Mouse (Mus musculus) olfactory bulb, adult 2 months (tissue): ENCODE measurements around the gene Tmem107. TPM values are rescaled to one million over a fixed set of nuclear protein-coding genes. Genes with fewer than 3 reads are reported as not detected.

Experiments used
- H3K27ac ChIP-seq: fragments of 200-500 bp; 2 replicates; pipeline ENCODE4 v1.5.1; 2012; ENCODE audit warnings: low read depth, low read length; ENCODE audit not compliant: insufficient read depth
- H3K4me1 ChIP-seq: fragments of 200-500 bp; 2 replicates; pipeline ENCODE4 v1.6.1; 2012; ENCODE audit warnings: low read length; ENCODE audit not compliant: control insufficient read depth, insufficient read depth
- H3K4me3 ChIP-seq: fragments of 200-500 bp; 2 replicates; pipeline ENCODE4 v1.5.1; 2012; ENCODE audit warnings: mild to moderate bottlenecking, low read depth, low read length, moderate library complexity; ENCODE audit not compliant: insufficient read depth
- CTCF ChIP-seq: fragments of 200-500 bp; IDR thresholded peaks from 2 replicates; pipeline ENCODE4 v1.5.1; 2012; ENCODE audit warnings: low read depth, mild to moderate bottlenecking, low read length, moderate library complexity; ENCODE audit not compliant: insufficient read depth
- POLR2A ChIP-seq: fragments of 200-500 bp; IDR thresholded peaks from 2 replicates; pipeline ENCODE4 v1.6.1; 2012; ENCODE audit warnings: mild to moderate bottlenecking, low read depth, low read length, moderate library complexity; ENCODE audit not compliant: insufficient read depth
- WGBS: fragments of 180-500 bp; shearing (Covaris S2); methylation state at CpG from one replicate; pipeline ENCODE4 v1.1.7; 2018; 5-methylcytosine and 5-hydroxymethylcytosine counted together
- polyA plus RNA-seq: library from polyadenylated mRNA; stranded (reverse); fragments of >200 nt; gene quantifications from 2 replicates; pipeline ENCODE4 v1.2.4, GENCODE M21; 2012; ENCODE audit warnings: low replicate concordance; ENCODE audit not compliant: missing spikeins, insufficient read depth, insufficient read length

Tmem107 gene
- polyA plus RNA-seq, 1 experiment = not detected

- no peaks in the 10 kb centered on the region for H3K4me1 ChIP-seq
- H3K4me3 ChIP-seq = no peak overlapping the region
- TF ChIP-seq POLR2A (no peak), CTCF (no peak)
- 82% methylated on average over 3 of the region's 3 CpGs for WGBS
- no peak overlapping the region for H3K27ac ChIP-seq
Measured at GRCm38 (mm10) chr11:69053848-69054247, 16.8 kb upstream of the Tmem107 start.

DNA sequence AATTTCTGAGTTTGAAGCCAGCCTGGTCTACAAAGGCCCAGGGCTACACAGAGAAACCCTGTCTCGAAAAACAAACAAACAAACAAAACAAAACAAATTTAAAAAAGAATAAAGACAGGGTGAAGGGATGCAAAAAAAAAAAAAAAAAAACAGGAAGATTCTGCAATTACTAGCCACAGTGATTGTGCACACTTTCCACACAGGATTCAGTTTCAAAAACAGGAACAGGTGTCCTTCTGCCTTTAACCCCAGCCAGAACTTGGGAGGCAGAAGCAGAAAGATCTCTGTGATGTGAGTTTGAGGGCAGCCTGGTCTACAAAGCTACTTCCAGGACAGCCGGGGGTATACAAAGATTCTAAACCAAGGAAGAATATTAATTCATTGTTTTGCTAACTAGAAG is 12.3 kb upstream of the Tmem107 start:
- H3K27ac ChIP-seq = peak overlapping the region; percentile 88
- H3K4me1 ChIP-seq = peaks cover 11% of the 10 kb centered on the region
- H3K4me3 ChIP-seq = peak overlapping the region; percentile 86
- 54% methylated on average over 2 of the region's 2 CpGs for WGBS
- TF ChIP-seq POLR2A = no peak

DNA sequence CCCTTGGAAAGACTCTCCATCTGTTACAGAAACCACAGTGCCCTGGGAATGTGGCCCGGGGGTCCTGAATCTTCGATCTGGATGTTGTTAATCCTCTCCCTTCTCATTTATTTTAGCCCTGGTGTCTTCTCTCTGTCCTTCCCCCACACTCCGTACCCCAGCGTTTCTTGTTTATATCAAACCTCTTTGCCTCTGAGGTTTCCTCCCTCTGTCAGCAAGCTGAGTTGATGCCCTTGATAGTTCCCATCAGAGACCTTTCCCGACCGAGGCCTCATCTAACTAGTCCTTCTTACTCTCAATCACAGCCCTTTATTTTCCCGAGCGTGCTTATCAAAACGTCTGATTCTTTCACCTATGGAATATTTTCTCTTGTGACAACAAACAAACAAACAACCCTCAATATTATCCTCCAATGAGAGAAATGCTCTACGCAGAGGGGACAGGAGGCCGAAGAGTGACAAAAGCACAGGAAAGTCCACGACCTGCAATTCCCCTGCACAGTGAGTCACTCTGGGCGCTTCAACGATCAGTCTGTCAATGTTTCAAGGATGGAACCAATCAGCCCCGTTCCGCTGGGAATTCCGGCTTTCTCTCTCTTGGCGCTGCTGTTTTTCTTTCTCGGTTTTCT is 11.8 kb upstream of the Tmem107 start:
- no peak for TF ChIP-seq CTCF
- TF ChIP-seq POLR2A = no peak
- 1% methylated on average over 19 of the region's 19 CpGs for WGBS
- H3K4me3 ChIP-seq = peak overlapping the region; percentile 86
- H3K4me1 ChIP-seq = peaks cover 12% of the 10 kb centered on the region
- peak overlapping the region; percentile 88 for H3K27ac ChIP-seq

DNA sequence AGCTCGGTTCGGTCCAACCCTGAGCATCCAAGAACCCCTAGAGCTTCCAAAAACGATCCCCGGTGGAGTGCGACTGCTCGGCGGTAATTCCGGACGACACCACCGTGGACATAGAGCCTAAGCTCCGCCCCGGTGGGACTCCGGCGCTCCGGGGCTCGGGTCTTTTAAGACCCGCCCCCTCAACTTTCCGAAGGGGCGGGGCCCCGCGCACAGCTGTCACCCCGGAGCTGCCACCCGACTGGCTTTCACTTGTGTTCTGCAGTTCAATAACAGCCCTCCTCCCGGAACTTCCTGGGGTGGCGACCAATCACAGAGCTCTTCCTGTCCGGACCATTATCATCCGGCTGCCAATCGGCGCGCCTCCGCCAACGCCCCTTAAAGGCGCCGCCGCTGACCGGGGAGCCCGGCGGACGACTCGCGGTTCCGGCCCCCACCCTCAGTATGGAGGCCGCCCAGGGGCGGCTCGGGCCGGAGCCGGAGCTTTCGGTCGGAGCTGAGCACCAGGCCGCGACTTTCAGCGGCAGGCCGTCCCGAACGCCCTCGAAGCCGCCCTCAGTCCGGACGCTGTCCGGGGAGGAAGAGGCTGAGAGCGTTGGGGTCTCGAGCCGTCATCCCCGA is 11.1 kb upstream of the Tmem107 start, which contains the start of gene Borcs6:
Gene Borcs6, plus strand, starts transcription at position 361 of the 618 bp plus-strand sequence.
- Histone ChIP-seq H3K4me1 (peaks cover 15% of the 10 kb centered on the region), H3K4me3 (peak within 1 kb of the TSS; percentile 86), H3K27ac (peak within 1 kb of the TSS; percentile 88)
- under 1% methylated on average over 64 of the region's 64 CpGs for WGBS
- TF ChIP-seq POLR2A (peak; percentile 73), CTCF (0 out of 2 replicates have a peak, but pooled peaks have one; percentile 16)

- H3K4me3 ChIP-seq = peak overlapping the region; percentile 86
- no peak for TF ChIP-seq POLR2A
- no peak for TF ChIP-seq CTCF
- WGBS = under 1% methylated on average over 49 of the region's 49 CpGs
Measured at GRCm38 (mm10) chr11:69059975-69060411, 10.6 kb upstream of the Tmem107 start.

DNA sequence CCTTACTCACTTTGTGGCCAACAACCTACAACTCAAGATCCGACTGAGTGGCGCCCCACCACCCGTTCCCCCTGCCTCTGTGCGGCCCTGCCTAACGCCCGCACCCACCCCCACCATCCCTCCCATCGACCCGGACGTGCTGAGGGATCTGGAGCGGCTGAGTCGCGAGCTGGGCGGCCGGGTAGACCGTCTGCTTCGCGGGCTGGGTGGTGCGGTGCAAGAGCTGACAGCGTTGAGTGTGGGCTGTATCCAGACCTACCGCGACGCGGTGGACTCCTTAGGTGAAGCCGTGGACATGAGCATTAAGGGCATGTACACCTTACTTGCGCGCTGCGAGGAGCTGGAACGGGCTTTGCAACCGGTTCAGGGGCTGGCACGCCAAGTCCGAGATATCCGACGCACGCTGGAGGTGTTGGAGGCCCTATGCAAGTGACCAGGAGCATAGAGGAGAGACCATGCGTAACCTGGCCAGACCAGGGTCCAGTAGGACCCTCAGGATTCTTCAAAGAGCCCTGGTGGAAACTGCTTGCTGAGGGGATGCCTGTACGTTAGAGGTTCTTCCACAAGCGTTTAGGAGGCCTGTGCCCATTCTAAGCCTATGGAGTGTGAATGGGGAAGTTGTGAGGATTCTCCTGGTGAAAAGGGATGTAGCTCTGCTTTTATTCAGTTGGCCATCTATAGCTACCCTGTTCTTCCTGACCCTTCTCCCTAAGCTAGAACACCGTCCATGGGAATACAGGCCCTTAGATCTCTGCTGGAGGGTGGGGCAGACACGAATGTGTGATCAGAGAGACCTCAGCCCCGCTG is 10.0 kb upstream of the Tmem107 start:
- Histone ChIP-seq H3K27ac (peak overlapping the region; percentile 82), H3K4me1 (peaks cover 15% of the 10 kb centered on the region), H3K4me3 (peak overlapping the region; percentile 86)
- no peak for TF ChIP-seq POLR2A
- no peak for TF ChIP-seq CTCF
- 3% methylated on average over 40 of the region's 40 CpGs for WGBS

More at GRCm38 (mm10) chr11:69059975-69060411, 10.6 kb upstream of the Tmem107 start:
- peaks cover 15% of the 10 kb centered on the region for H3K4me1 ChIP-seq
- H3K27ac ChIP-seq = peak overlapping the region; percentile 82

DNA sequence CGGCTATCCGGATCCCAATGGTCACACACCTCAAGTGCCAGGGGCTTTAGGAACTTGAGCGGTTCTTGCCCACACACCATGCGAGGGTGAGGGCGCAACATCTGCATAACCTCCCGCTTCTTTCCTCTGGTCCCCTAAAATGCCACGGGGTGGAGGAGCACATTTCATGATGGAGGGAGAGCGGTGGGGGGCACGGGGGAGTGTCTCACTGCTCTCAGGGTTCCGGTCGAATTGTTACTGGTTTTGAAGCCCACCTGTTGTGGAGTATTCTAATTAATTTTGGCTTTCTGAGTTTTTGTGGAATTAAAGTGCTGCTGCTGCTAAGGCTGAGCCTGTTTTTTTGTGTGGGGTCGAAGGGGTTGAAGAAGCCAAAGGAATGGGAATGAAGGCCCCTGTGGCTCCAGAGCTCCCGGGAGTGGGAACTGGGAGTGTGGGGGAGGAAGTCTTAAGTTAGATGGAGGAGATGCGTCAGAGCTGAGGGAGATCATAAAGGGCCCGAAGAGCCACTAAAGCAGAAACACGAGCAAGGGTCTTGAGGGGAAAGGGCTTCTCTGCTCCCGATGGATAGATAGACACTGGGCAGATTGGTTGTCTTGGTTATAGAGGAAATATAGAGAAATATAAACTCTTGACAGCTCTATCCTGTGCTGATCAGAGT is 9.2 kb upstream of the Tmem107 start:
- WGBS = 15% methylated on average over 17 of the region's 17 CpGs
- no peak for TF ChIP-seq CTCF
- TF ChIP-seq POLR2A = no peak
- peak overlapping the region; percentile 35 for H3K4me3 ChIP-seq
- peaks cover 20% of the 10 kb centered on the region for H3K4me1 ChIP-seq
- peak overlapping the region; percentile 13; the same call in 1 of the 2 replicates for H3K27ac ChIP-seq

- no peak overlapping the region for H3K4me3 ChIP-seq
- no peak for TF ChIP-seq CTCF
- TF ChIP-seq POLR2A = no peak
- WGBS = 2% methylated on average over 17 of the region's 17 CpGs
- H3K4me1 ChIP-seq = peaks cover 22% of the 10 kb centered on the region
- H3K27ac ChIP-seq = peak overlapping the region; percentile 52
Measured at GRCm38 (mm10) chr11:69062194-69062760, 8.3 kb upstream of the Tmem107 start.
